Mouse (Mus musculus) heart, embryonic 12.5 days (tissue): ENCODE results near the gene Rbms3. TPM values are rescaled to one million over a fixed set of nuclear protein-coding genes. Genes with fewer than 3 reads are reported as not detected.

ENCODE experiments used
- ATAC-seq: fragments of 200-750 bp; cut with Nextera tagmentation; 2 replicates; pipeline ENCODE4 v1.8.0; 2017; ENCODE audit warnings: moderate TSS enrichment, moderate library complexity; ENCODE audit not compliant: insufficient number of reproducible peaks, low FRiP score
- H3K27ac ChIP-seq: fragments of 300-500 bp; sonication (generic); 2 replicates; pipeline ENCODE4 v1.5.1; 2016; ENCODE audit warnings: mild to moderate bottlenecking, moderate library complexity; ENCODE audit not compliant: poor library complexity, severe bottlenecking
- H3K27me3 ChIP-seq: fragments of 300-500 bp; sonication (generic); replicated peaks from 2 replicates; pipeline ENCODE4 v1.6.1; 2016; ENCODE audit warnings: mild to moderate bottlenecking, moderate library complexity
- H3K36me3 ChIP-seq: fragments of 300-500 bp; sonication (generic); 2 replicates; pipeline ENCODE4 v1.6.1; 2016; ENCODE audit warnings: mild to moderate bottlenecking, moderate library complexity
- H3K4me1 ChIP-seq: fragments of 300-500 bp; sonication (generic); replicated peaks from 2 replicates; pipeline ENCODE4 v1.6.1; 2016; ENCODE audit warnings: mild to moderate bottlenecking
- H3K4me2 ChIP-seq: fragments of 300-500 bp; sonication (generic); 2 replicates; pipeline ENCODE4 v1.6.1; 2016; ENCODE audit warnings: mild to moderate bottlenecking, moderate library complexity
- H3K4me3 ChIP-seq: fragments of 300-500 bp; sonication (generic); 2 replicates; pipeline ENCODE4 v1.5.1; 2016; ENCODE audit warnings: mild to moderate bottlenecking
- H3K9ac ChIP-seq: fragments of 300-500 bp; sonication (generic); 2 replicates; pipeline ENCODE4 v1.6.1; 2016; ENCODE audit warnings: mild to moderate bottlenecking, moderate library complexity
- H3K9me3 ChIP-seq: fragments of 300-500 bp; sonication (generic); replicated peaks from 2 replicates; pipeline ENCODE4 v1.6.1; 2016; ENCODE audit warnings: mild to moderate bottlenecking, moderate library complexity
- WGBS: fragments of 180-500 bp; shearing (Covaris S2); methylation state at CpG from one replicate; pipeline ENCODE4 v1.1.7; 2016; 5-methylcytosine and 5-hydroxymethylcytosine counted together
- polyA plus RNA-seq: library from polyadenylated mRNA; unstranded; fragments of >200 nt; fragmentation: Nextera tagmentation; extraction: Ambion mirVana; gene quantifications from 2 replicates; pipeline ENCODE4 v1.2.1, GENCODE M21; 2016

The Rbms3 gene
- polyA plus RNA-seq, 1 experiment from 2014 or later: 42.2 TPM

- no peaks in the 10 kb centered on the region for H3K27me3 ChIP-seq
- H3K4me2 ChIP-seq: peak overlapping the region; percentile 75
- H3K27ac ChIP-seq: peak overlapping the region; percentile 80
- H3K4me3 ChIP-seq: peak overlapping the region; percentile 70
- H3K36me3 ChIP-seq: no peaks in the 10 kb centered on the region
- H3K9ac ChIP-seq: peak overlapping the region; percentile 76
- WGBS: under 1% methylated on average over 10 of the region's 10 CpGs
- H3K4me1 ChIP-seq: peaks cover 29% of the 10 kb centered on the region
- no peaks in the 10 kb centered on the region for H3K9me3 ChIP-seq
- peak; percentile 85 for ATAC-seq
Observed at GRCm38 (mm10) chr9:117252411-117252861, 377.3 kb downstream of the Rbms3 start.

- Histone ChIP-seq H3K9ac (peak overlapping the region; percentile 84), H3K4me1 (peaks cover 33% of the 10 kb centered on the region), H3K27ac (peak overlapping the region; percentile 80), H3K27me3 (no peaks in the 10 kb centered on the region), H3K4me3 (peak overlapping the region; percentile 70), H3K36me3 (no peaks in the 10 kb centered on the region), H3K9me3 (no peaks in the 10 kb centered on the region), H3K4me2 (peak overlapping the region; percentile 75)
- under 1% methylated on average over 29 of the region's 29 CpGs for WGBS
- peak; percentile 52; the same call in 1 of the 2 replicates for ATAC-seq
Observed at GRCm38 (mm10) chr9:117251521-117252368, 378.0 kb downstream of the Rbms3 start.

DNA sequence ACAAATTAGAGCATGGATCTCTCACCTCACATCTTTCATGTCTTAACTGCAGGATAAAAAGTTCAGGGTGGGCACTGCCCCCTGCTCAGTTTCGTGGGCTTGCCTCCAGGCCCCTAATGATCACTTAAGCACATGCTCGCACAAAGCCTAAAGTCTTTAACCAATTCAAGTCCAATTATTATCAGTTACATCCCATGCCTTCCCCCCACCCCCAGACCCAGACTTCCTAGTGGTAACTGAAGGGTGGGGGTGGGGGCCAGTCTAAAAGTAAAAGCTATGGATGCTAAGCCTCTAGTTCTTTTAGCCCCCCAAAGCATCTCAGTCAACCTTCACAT, 378.9 kb downstream of the Rbms3 start:
- Histone ChIP-seq H3K36me3 (no peaks in the 10 kb centered on the region), H3K4me1 (peaks cover 40% of the 10 kb centered on the region), H3K4me3 (peak overlapping the region; percentile 70), H3K27ac (peak overlapping the region; percentile 84), H3K4me2 (peak overlapping the region; percentile 75), H3K9ac (peak overlapping the region; percentile 84), H3K9me3 (no peaks in the 10 kb centered on the region), H3K27me3 (no peaks in the 10 kb centered on the region)
- ATAC-seq: no peak
- WGBS: 21% methylated on average over 2 of the region's 2 CpGs

GRCm38 (mm10) chr9:117250036-117250830, 379.5 kb downstream of the Rbms3 start:
- H3K27ac ChIP-seq: peak overlapping the region; percentile 84
- H3K4me2 ChIP-seq: peak overlapping the region; percentile 75
- no peak for ATAC-seq
- WGBS: 29% methylated on average over 13 of the region's 13 CpGs
- H3K4me3 ChIP-seq: peak overlapping the region; percentile 70
- H3K4me1 ChIP-seq: peaks cover 43% of the 10 kb centered on the region
- H3K27me3 ChIP-seq: no peaks in the 10 kb centered on the region
- no peaks in the 10 kb centered on the region for H3K36me3 ChIP-seq
- no peaks in the 10 kb centered on the region for H3K9me3 ChIP-seq
- H3K9ac ChIP-seq: peak overlapping the region; percentile 84

DNA sequence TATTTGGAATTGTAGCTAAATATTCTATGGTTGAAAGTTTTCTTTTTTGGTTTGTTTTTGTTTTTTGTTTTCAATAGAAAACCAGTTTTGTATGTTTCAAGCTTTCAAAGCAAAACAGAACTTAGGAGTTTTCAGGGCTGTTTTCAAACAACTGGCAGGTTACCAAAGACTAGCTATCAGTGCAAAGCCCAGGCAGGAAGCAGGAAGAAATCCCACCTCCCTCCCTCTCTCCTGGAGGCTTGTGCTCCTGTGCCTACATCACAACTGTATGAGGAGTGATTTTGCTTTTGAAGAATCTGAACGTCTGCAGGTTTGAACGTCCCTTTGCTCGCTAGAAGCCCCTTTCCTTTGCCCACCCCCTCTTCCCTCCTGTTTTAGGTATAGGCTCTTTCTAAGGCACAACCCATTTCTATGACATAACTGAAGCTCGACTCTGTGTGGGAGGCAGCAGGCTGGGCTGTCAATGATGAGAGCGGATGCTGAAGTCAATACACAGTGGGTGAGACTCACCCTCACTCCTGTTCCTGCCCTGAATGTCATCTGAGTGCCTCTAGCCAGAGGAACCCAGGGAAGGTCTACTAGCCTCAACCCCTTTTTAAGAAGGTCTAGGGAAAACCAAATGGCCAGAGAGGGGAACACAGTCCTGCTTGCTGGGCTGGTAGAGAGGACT, 382.3 kb downstream of the Rbms3 start:
- Histone ChIP-seq H3K27ac (peak overlapping the region; percentile 81), H3K4me2 (peak overlapping the region; percentile 48), H3K4me3 (0 out of 2 replicates have a peak overlapping the region, but pooled peaks have one; percentile 7), H3K36me3 (peaks cover 2% of the 10 kb centered on the region; the same call in 1 of the 2 replicates), H3K9me3 (no peaks in the 10 kb centered on the region), H3K9ac (peak overlapping the region; percentile 30), H3K27me3 (no peaks in the 10 kb centered on the region), H3K4me1 (peaks cover 34% of the 10 kb centered on the region)
- WGBS: 26% methylated on average over 5 of the region's 5 CpGs
- ATAC-seq: 0 out of 2 replicates have a peak, but pooled peaks have one; percentile 47

GRCm38 (mm10) chr9:117246173-117246572, 383.5 kb downstream of the Rbms3 start:
- Histone ChIP-seq H3K4me3 (no peak overlapping the region), H3K36me3 (peaks cover 11% of the 10 kb centered on the region), H3K4me2 (peak overlapping the region; percentile 25; the same call in 1 of the 2 replicates), H3K9me3 (no peaks in the 10 kb centered on the region; the same call in 1 of the 2 replicates), H3K9ac (no peak overlapping the region), H3K27me3 (no peaks in the 10 kb centered on the region), H3K27ac (0 out of 2 replicates have a peak overlapping the region, but pooled peaks have one; percentile 30), H3K4me1 (peaks cover 34% of the 10 kb centered on the region)
- ATAC-seq: no peak
- 75% methylated on average over 12 of the region's 12 CpGs for WGBS

- no peak overlapping the region for H3K9ac ChIP-seq
- no peaks in the 10 kb centered on the region for H3K27me3 ChIP-seq
- 88% methylated on average over 7 of the region's 7 CpGs for WGBS
- peaks cover 16% of the 10 kb centered on the region for H3K36me3 ChIP-seq
- no peak for ATAC-seq
- H3K9me3 ChIP-seq: no peaks in the 10 kb centered on the region; the same call in 1 of the 2 replicates
- H3K4me1 ChIP-seq: peaks cover 21% of the 10 kb centered on the region
- no peak overlapping the region for H3K4me2 ChIP-seq
- H3K27ac ChIP-seq: no peak overlapping the region
- H3K4me3 ChIP-seq: no peak overlapping the region
Observed at GRCm38 (mm10) chr9:117243365-117243764, 386.3 kb downstream of the Rbms3 start.

DNA sequence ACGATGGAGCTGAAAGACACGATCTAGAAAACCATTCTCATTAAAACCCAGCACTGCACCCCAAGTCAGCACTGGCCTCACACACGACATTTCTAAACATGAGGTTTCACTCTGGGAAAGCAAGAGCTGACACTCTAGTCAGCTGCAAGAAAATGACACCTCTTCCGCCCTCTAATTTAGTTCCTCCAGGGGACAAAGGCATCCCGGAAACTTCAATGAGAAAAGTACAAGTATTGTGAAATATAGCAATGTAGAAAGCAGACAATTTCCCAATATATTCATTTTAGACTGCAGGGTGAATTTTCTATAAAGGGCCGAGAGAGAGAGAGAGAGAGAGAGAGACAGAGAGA, 395.0 kb downstream of the Rbms3 start:
- Histone ChIP-seq H3K4me2 (no peak overlapping the region), H3K27me3 (no peaks in the 10 kb centered on the region), H3K27ac (no peak overlapping the region), H3K9me3 (no peaks in the 10 kb centered on the region), H3K4me3 (no peak overlapping the region), H3K36me3 (peaks cover 6% of the 10 kb centered on the region), H3K4me1 (peaks cover 17% of the 10 kb centered on the region), H3K9ac (no peak overlapping the region)
- no peak for ATAC-seq
- WGBS: 84% methylated on average over 6 of the region's 6 CpGs

DNA sequence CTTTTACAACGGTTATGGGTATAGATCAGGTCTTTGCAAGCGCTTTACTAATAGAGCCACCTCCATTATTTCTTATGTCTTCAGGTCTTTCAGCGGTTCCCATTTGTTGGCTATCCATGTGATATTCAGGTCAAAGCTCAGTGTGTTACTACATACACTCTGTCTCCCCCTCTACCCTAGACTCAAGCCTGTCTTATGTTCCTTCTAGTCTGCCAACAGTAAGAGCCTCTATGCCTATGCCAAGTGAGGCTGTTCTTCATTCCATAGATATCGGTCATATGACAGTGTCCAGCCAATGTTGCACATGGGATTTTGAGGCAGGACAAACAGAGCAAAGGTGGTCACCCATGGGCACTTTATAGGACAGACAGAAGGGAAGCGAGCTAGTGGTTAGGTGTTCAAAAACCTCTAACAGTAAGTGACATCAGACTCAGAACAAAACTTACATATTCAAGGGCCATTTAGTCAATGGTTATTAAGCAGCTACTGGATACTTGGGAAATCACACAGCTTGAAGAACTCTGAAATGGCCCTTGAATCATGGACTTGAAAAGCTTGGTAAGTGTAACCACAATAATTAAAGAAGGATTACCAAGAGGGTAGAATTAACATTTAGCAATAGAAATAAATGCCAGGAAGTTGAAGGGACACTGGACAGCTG, 395.5 kb downstream of the Rbms3 start:
- no peaks in the 10 kb centered on the region for H3K27me3 ChIP-seq
- 86% methylated on average over 5 of the region's 5 CpGs for WGBS
- no peak overlapping the region for H3K9ac ChIP-seq
- H3K4me2 ChIP-seq: no peak overlapping the region
- ATAC-seq: no peak
- peaks cover 7% of the 10 kb centered on the region for H3K36me3 ChIP-seq
- H3K4me1 ChIP-seq: peaks cover 17% of the 10 kb centered on the region
- no peaks in the 10 kb centered on the region for H3K9me3 ChIP-seq
- no peak overlapping the region for H3K27ac ChIP-seq
- H3K4me3 ChIP-seq: no peak overlapping the region

- Histone ChIP-seq H3K27ac (no peak overlapping the region), H3K4me1 (0 out of 2 replicates have a peak, but pooled peaks cover 4% of the 10 kb centered on the region), H3K4me2 (no peak overlapping the region), H3K27me3 (no peaks in the 10 kb centered on the region), H3K4me3 (no peak overlapping the region), H3K36me3 (peaks cover 7% of the 10 kb centered on the region; the same call in 1 of the 2 replicates), H3K9me3 (no peaks in the 10 kb centered on the region), H3K9ac (no peak overlapping the region)
- no peak for ATAC-seq
- 70% methylated on average over 8 of the region's 8 CpGs for WGBS
Observed at GRCm38 (mm10) chr9:117222741-117223140, 407.0 kb downstream of the Rbms3 start.
